Mouse (Mus musculus): Measurements from ENCODE around the gene Abhd2.

Abhd2 gene

DNA sequence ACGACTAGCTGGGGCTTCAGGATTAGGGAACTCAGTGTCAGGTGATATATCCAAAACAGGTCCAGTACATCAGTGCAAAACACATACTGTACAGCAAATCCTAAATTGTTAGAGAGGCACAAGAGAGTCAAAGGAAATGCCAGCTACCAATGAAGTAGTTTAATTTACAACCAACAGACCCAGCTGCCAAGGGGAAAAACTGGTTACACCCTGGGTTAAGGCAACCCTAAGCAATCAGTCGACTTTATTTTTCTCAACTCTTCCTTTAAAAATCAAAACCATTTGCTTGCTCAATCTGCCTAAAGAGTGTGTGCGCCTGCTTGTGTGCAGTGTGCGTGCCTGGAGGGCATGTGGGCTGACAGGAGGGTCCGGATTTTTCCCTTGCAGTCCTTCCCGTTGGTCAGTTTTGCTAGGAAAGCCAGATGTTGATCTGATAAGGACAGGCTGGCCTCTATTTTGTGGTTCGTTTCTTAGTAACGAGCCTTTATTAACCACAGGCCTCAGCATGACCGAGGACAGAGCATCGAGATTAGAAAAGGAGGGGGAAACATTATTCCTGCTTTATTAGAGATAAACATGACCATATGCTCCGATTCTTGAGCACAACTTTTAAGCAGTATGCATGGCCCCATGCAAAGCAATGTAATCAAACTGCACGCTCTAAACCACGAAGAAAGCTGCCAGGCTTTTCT lies 45.3 kb downstream of the Abhd2 start:
- no peak for DNase-seq (ENCODE audit: low read depth, low spot score)

DNA sequence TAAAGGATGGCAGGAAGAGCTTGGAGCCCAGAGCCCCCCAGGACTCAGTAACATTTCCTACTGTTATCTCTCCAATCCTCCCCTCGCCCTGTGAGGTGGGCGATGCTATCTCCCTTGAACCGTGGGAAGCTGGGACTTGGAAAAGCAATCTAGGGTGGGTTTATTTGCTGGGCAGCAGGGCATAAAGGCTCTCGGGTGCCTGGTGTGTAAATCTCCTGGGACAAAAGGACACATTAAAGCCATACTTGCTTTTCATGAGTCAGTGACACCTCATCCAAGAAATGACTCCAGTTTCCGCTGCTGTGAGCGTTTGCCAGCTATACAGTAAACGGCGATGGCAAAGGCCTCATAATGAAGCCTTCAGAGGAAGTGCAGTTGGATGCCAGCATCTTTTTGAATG lies 50.9 kb downstream of the Abhd2 start:
- DNase-seq (ENCODE audit: low read depth, low spot score): no peak

GRCm38 (mm10) chr7:79328769-79329168 lies 55.8 kb downstream of the Abhd2 start:
- no peak for DNase-seq (ENCODE audit: low read depth, low spot score)

DNA sequence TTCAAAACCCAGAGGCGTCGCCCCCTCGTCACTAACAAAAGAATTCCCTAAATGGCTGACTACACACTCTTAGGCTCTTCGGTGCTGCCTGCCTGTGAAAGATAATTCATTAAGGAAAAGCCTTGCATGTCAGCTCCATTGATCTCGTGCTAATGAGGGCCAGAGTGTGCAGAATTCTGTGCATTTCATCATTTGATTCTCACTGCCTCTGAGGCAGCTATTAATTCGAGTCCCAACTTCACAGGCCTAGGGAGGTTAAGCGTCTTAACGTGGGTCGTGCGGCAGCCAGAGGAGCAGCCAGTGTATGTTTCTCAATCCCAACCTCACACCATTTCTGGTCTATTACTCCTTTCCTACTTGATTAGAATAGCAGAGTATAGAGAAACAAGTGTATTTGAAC lies 58.2 kb downstream of the Abhd2 start:
- DNase-seq (ENCODE audit: low read depth, low spot score): no peak

DNA sequence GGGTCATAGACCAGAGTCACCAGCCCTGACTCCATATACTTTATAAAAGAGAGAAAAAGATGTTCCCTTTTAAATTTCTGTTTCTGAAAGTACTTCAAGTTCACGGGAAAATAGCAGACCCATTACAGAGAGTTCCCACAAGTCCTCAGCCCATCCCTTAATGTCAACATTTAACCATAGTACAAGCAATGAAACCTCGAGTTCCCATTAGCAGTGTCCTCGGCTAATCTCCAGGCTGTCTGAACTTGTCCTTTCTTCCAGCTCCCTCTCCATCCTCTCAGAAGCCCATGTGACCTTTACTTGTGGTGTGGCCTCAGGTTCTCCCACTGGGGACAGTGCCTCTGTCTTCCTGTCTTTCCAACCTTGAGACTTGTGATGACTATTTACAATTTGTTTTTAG lies 60.4 kb downstream of the Abhd2 start:
- no peak for DNase-seq (ENCODE audit: low read depth, low spot score)

DNA sequence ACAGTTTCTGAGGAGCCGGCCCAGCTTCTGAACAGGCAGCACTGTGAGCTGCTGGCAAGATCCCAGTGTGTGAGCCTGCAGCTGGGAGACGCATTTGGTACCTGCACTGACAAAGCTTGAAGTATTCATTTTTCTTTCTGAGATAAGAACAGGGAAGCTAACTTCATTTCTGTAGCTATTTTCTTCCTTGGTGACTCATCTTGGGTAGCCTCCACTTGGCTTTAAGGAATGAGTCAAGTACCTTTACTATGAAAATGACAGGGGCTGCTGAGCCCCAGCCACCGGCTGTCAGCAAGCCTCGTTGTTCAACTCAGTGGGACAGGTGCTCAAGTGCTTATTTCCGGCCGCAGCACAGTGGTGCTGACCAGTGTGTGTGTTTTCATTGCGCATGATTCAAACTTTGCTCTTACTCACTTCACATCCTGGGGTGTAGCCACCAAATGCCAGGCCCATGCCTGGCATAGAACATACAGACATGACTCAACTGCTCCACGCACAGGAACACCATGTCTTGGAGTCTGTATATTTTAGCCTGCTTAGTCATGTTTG lies 63.4 kb downstream of the Abhd2 start:
- no peak for DNase-seq (ENCODE audit: low read depth, low spot score)

- DNase-seq (ENCODE audit: low read depth, low spot score): peak; percentile 55
These were observed 72.9 kb downstream of the Abhd2 start for GRCm38 (mm10) chr7:79345902-79346301.

DNA sequence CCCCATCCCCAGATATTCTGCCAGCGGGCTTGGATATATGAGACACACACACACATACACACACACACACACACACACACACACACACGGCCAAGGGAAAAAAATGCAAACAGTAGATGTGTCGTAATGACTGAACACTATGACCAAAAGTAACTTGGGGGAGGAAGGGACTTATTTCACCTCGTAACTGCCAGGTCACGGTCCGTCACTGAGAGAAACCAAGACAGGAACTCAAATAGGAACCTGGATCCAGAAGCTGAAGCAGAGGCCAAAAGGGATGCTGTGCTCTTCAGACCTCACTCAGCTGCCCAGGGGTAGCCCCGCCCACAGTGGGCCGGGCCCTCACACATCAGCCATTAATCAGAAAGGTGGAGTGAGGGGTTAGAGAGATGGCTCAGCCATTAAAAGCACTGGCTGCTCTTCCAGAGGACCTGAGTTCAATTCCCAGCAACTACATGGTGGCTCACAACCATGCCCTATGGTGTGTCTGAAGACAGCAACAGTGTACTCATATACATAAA lies 73.6 kb downstream of the Abhd2 start:
- no peak for DNase-seq (ENCODE audit: low read depth, low spot score)

GRCm38 (mm10) chr7:79347108-79347813 lies 74.3 kb downstream of the Abhd2 start:
- no peak for DNase-seq (ENCODE audit: low read depth, low spot score)

DNA sequence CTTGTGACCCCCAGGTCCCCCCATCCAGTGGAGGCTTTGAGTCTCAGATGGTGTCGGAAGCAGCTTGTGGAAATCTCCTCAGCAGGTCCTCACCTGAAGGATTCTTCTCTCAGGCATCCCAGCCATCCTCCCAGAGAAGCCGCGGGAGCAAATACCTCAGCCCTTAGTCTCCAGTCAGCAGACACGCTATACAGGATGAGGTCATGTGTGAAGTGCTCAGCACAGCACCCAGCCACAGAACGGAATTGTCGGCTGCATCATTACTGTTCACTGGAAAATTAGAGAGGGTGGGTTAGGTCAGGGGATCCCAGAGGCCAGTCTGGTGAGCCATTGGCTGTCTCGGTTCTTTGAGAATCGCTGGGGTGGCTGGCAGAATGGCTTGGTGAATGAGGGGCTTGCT lies 75.8 kb downstream of the Abhd2 start:
- no peak for DNase-seq (ENCODE audit: low read depth, low spot score)

- DNase-seq (ENCODE audit: low read depth, low spot score): peak; percentile 71
These were observed 76.9 kb downstream of the Abhd2 start for GRCm38 (mm10) chr7:79349738-79350386.

- no peak for DNase-seq (ENCODE audit: low read depth, low spot score)
These were observed 85.6 kb downstream of the Abhd2 start for GRCm38 (mm10) chr7:79358350-79359182.

- DNase-seq (ENCODE audit: low read depth, low spot score): no peak
These were observed 86.1 kb downstream of the Abhd2 start for GRCm38 (mm10) chr7:79359183-79359435.

DNA sequence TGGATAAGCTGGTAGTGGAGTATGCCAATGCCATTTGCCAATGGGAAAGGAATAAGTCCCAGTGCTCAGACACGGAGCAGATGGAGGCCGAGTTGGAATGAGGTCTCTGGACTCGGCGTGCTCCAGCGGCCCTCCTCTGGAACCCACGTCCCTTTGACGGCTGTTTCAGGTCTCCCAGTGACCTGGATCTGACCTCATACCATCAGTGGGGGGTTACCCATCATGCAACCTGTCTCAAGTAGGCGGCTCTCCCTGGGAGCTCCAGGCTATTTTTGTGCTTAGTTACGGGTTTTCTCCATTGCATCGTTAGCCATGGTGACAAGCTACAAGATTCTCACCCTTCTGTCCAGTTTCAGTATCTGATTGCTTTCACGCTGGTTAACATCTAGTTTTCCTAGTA lies 87.1 kb downstream of the Abhd2 start:
- no peak for DNase-seq (ENCODE audit: low read depth, low spot score)

DNA sequence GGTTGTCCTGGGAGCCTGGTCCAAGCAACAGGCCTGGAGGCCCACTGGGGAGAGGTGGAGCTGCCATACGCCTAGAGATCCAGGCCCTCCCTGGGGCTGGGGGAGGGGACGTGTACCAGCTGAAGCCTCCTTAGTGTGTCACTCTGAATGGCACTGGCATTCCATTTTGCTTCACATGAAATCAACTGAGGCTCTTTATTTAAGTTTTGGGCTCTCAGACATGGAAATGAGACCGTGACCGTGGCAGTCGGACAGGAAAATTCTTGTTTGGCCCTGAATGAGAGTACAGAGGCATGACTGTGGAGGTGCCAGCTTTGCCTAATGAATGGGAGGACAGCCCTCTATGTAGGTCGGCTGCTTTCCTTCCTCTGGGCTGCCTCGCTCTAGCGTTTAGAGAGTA lies 89.2 kb downstream of the Abhd2 start:
- no peak for DNase-seq (ENCODE audit: low read depth, low spot score)

DNA sequence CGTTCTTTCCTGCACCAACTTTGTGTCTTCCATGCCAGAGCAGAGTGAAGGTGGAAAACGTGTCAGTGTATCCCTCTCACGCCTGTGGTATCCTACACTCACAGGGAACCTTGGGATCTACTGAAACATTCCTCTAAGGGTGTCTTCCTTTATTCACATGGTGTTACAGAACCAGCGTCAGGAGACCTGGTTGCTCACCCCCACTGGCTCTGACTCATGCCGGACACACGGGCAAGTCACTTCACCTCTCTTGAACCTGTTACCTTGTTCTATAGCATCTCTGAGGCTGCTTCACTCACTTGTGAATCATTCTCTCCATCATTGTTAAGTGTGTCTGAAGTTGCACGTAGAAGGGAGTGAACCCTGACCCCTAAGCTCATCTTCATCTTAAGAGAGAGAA lies 89.8 kb downstream of the Abhd2 start:
- DNase-seq (ENCODE audit: low read depth, low spot score): no peak

DNA sequence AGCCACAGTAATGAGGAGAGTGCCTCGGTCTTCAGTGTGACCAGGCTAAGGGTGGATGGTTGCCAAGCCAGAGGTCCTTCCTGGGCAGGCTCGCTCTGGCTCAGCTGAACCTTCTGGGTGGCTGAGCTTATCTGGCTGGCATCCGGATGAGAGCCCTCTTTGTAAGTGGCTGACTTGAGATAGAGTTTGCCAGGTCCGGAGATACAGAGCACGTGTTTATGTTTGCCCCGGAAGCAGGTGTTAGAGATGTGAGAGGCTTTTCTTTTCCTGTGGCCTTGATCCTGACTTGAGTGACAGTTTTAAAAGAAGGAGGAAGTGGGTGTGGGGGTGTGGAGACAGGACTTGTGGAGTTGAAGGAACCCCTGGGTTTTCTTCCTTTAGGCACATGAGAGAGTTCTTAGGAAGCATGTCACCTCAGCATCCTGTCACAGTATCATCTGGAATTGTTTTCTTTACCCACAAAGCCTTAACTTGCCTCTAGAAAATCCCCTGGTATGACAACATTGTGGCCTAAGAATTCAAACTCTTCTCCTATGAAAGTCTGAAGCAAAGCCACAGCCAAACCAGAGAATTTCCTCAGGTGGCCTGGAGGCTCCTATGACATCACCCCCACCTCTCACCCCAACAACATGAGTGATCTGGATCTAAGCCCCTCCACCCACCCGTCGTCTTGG lies 90.5 kb downstream of the Abhd2 start:
- peak; percentile 78 for DNase-seq (ENCODE audit: low read depth, low spot score)

DNA sequence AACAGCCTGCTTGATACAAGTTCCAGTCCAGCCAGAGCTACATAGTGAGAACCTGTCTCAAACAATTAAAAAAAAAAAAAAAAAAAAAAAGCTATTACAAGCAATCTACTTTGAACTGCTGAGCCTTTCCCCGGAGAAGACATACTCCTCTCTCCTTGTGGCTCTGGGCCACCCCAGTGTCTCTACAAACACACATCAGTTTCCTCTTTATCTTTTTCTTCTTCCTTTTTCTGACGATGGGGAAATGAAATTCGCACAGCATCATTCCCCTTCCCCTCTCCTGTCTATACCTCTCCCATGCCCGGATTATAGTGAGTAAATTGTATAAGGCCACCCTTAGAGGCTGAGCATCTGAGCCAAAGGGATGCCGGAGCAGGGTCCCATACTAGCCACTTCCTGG lies 95.7 kb downstream of the Abhd2 start:
- DNase-seq (ENCODE audit: low read depth, low spot score): no peak

GRCm38 (mm10) chr7:79369416-79369815 lies 96.4 kb downstream of the Abhd2 start:
- DNase-seq (ENCODE audit: low read depth, low spot score): no peak

DNA sequence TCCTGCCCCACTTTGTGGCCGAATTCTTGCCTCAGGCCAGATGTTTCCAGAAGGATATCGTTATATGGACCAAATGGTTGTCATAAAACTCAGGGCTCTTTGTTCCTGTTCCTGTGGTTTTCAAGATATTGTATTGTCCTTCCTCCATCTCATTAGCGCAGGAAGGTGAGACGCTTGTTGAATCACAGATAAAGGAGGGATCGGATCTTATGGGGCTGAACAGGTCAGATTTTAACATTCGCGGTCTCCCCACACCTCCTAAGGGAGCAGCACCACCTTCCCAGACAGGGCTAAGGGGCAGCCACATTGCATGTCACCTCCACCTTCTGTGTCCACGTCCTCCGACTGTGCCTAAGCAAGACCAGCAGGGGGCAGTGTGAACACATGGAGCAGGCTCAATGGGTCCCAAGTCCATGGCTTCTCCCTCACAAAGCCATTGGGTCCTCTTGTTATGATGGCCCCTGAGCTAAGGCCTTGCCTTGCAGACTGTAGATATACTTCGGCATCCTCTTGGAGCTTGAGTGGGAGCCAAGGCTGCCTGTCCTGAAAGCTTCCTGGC lies 98.4 kb downstream of the Abhd2 start:
- DNase-seq (ENCODE audit: low read depth, low spot score): peak; percentile 75

DNA sequence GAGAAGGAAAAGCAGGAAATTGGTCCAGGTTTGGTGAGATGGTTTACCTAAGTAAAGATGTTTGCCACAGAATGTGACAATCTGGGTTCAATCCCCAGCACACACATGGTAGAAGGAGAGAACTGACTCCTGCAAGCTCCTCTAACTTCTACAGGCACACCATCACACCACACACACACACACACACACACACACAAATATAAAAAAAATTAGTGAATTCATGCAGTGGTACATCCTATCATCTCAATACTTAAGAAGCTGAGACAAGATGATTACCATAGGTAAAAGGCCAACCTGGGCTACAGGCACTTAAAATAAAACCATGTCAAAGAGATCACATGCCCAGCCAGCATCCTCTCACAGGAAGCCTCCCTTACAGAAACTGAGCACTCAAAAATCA lies 101.0 kb downstream of the Abhd2 start:
- DNase-seq (ENCODE audit: low read depth, low spot score): no peak

Measured in CD4-positive helper T cell, adult 2 months (primary cell).